Comparison of ENCODE assay signal across 17 mouse cellular contexts in genomic region chr19:34517197-34517596, GRCm38 (mm10). TPM values are rescaled to one million over a fixed set of nuclear protein-coding genes. Genes with fewer than 3 reads are reported as not detected.
DNase-seq lines count a peak whose midpoint lies in the region; ATAC-seq and TF ChIP-seq lines count a peak whose summit lies in the region.
"Had no signal": no experiment of that assay in that cellular context is flagged by ENCODE, and none has a peak within 500 bp of the region (broad histone marks: within the 10 kb centered on the region; RNA-seq: fewer than 3 reads in every experiment).

No protein-coding gene starts in this region.

- no peak for TF ChIP-seq POLR2A in kidney, adult 2 months (IDR thresholded peaks at IDR 0.05; ENCODE audit: low read depth, low read length)
- TF ChIP-seq POLR2A in small intestine, adult 2 months (IDR thresholded peaks at IDR 0.05; ENCODE audit: low read depth, low read length) = no peak

- peaks cover 46% of the 10 kb centered on the region for H3K4me1 ChIP-seq in kidney, adult 2 months (ENCODE audit: control insufficient read depth, insufficient read depth, low read length)
- no peaks in the 10 kb centered on the region for H3K4me1 ChIP-seq in midbrain, embryonic 11.5 days (ENCODE audit: control insufficient read depth, insufficient read depth, low read length)
- no peaks in the 10 kb centered on the region for H3K4me1 ChIP-seq in midbrain, embryonic 13.5 days (replicated peaks)
- H3K4me1 ChIP-seq in liver, embryonic 13.5 days (replicated peaks) = peaks cover 23% of the 10 kb centered on the region
- H3K4me1 ChIP-seq in small intestine, adult 2 months (ENCODE audit: control insufficient read depth, insufficient read depth, insufficient read length, low read length) = peaks cover 25% of the 10 kb centered on the region; the same call in 1 of the 2 replicates
- H3K4me1 ChIP-seq: embryonic facial prominence, embryonic 15.5 days; hindbrain, embryonic 13.5 days had no signal

- no peaks in the 10 kb centered on the region for H3K27me3 ChIP-seq in kidney, adult 2 months (replicated peaks; ENCODE audit: control insufficient read depth, insufficient read depth, low read length)
- H3K27me3 ChIP-seq in midbrain, embryonic 11.5 days (ENCODE audit: control insufficient read depth, insufficient read depth, low read length) = no peaks in the 10 kb centered on the region
- H3K27me3 ChIP-seq in midbrain, embryonic 13.5 days = no peaks in the 10 kb centered on the region
- no peaks in the 10 kb centered on the region for H3K27me3 ChIP-seq in liver, embryonic 13.5 days
- no peaks in the 10 kb centered on the region for H3K27me3 ChIP-seq in small intestine, adult 2 months (ENCODE audit: control insufficient read depth, insufficient read depth, low read length)
- H3K27me3 ChIP-seq: embryonic facial prominence, embryonic 15.5 days; hindbrain, embryonic 13.5 days; megakaryocyte, embryonic 14.5 days had no signal

- H3K9ac ChIP-seq in midbrain, embryonic 11.5 days (ENCODE audit: low read length) = no peak overlapping the region
- H3K9ac ChIP-seq in midbrain, embryonic 13.5 days (replicated peaks) = no peak overlapping the region
- H3K9ac ChIP-seq in liver, embryonic 13.5 days = no peak overlapping the region
- H3K9ac ChIP-seq: embryonic facial prominence, embryonic 15.5 days; hindbrain, embryonic 13.5 days had no signal

- H3K4me3 ChIP-seq in kidney, adult 2 months (ENCODE audit: insufficient read depth, low read depth, low read length) = no peak overlapping the region
- no peak overlapping the region for H3K4me3 ChIP-seq in midbrain, embryonic 11.5 days (ENCODE audit: low read depth, low read length)
- no peak overlapping the region for H3K4me3 ChIP-seq in midbrain, embryonic 13.5 days (replicated peaks)
- no peak overlapping the region for H3K4me3 ChIP-seq in liver, embryonic 13.5 days (replicated peaks)
- no peak overlapping the region for H3K4me3 ChIP-seq in small intestine, adult 2 months (ENCODE audit: low read depth, low read length)
- H3K4me3 ChIP-seq: embryonic facial prominence, embryonic 15.5 days; hindbrain, embryonic 13.5 days; megakaryocyte, embryonic 14.5 days had no signal

- ATAC-seq in midbrain, embryonic 11.5 days (ENCODE audit: low FRiP score) = no peak
- no peak for ATAC-seq in midbrain, embryonic 13.5 days
- ATAC-seq in liver, embryonic 13.5 days (ENCODE audit: low read depth) = 0 out of 2 replicates have a peak, but pooled peaks have one; percentile 47

- H3K36me3 ChIP-seq in kidney, adult 2 months (ENCODE audit: control insufficient read depth, insufficient read depth, low read length) = no peaks in the 10 kb centered on the region; the same call in 1 of the 2 replicates
- no peaks in the 10 kb centered on the region; the same call in 1 of the 2 replicates for H3K36me3 ChIP-seq in midbrain, embryonic 11.5 days (ENCODE audit: control insufficient read depth, insufficient read depth, low read length)
- H3K36me3 ChIP-seq in midbrain, embryonic 13.5 days = peaks cover 12% of the 10 kb centered on the region
- H3K36me3 ChIP-seq in liver, embryonic 13.5 days = peaks cover 15% of the 10 kb centered on the region; the same call in 1 of the 2 replicates
- H3K36me3 ChIP-seq in small intestine, adult 2 months (ENCODE audit: control insufficient read depth, insufficient read depth, low read length) = peaks cover 5% of the 10 kb centered on the region

- no peak overlapping the region for H3K4me2 ChIP-seq in midbrain, embryonic 11.5 days
- no peak overlapping the region for H3K4me2 ChIP-seq in midbrain, embryonic 13.5 days (replicated peaks)
- no peak overlapping the region for H3K4me2 ChIP-seq in liver, embryonic 13.5 days
- H3K4me2 ChIP-seq: embryonic facial prominence, embryonic 15.5 days; hindbrain, embryonic 13.5 days had no signal

- H3K9me3 ChIP-seq in midbrain, embryonic 11.5 days (ENCODE audit: control insufficient read depth, low read length) = no peaks in the 10 kb centered on the region
- no peaks in the 10 kb centered on the region for H3K9me3 ChIP-seq in midbrain, embryonic 13.5 days
- no peaks in the 10 kb centered on the region for H3K9me3 ChIP-seq in liver, embryonic 13.5 days (replicated peaks)
- H3K9me3 ChIP-seq: embryonic facial prominence, embryonic 15.5 days; hindbrain, embryonic 13.5 days; megakaryocyte, embryonic 14.5 days had no signal

- TF ChIP-seq CTCF in kidney, adult 2 months (conservative IDR thresholded peaks at IDR 0.05; ENCODE audit: insufficient read depth, insufficient read length, low read depth, low read length) = no peak
- no peak for TF ChIP-seq CTCF in small intestine, adult 2 months (IDR thresholded peaks at IDR 0.05; ENCODE audit: extremely low read depth, insufficient read length, insufficient replicate concordance, low read depth, low read length)

- H3K27ac ChIP-seq in kidney, adult 2 months (ENCODE audit: insufficient read depth, low read depth, low read length) = peak overlapping the region; percentile 75
- H3K27ac ChIP-seq in midbrain, embryonic 11.5 days (ENCODE audit: low read depth, low read length) = no peak overlapping the region
- no peak overlapping the region for H3K27ac ChIP-seq in midbrain, embryonic 13.5 days
- H3K27ac ChIP-seq in liver, embryonic 13.5 days = no peak overlapping the region
- peak overlapping the region; percentile 78 for H3K27ac ChIP-seq in small intestine, adult 2 months (ENCODE audit: insufficient read depth, low read depth, low read length)
- H3K27ac ChIP-seq: embryonic facial prominence, embryonic 15.5 days; hindbrain, embryonic 13.5 days had no signal

- peak; percentile 51 for DNase-seq in kidney, adult 2 months
- DNase-seq in kidney, adult 18-20 months = no peak
- DNase-seq in midbrain, embryonic 11.5 days (ENCODE audit: low spot score, missing footprints) = peak; percentile 23
- no peak for DNase-seq in liver, embryonic 13.5 days
- DNase-seq in ovary, postnatal 36 days (ENCODE audit: low spot score) = no peak
- no peak for DNase-seq in T-cell, adult 2 months (ENCODE audit: low spot score)
- DNase-seq: cerebellum, adult 9-11 months; gastrocnemius, postnatal 14 days; heart, postnatal 10 days; kidney, postnatal 4 days; right cerebral cortex, postnatal 25 days; thymus, postnatal 36 days had no signal

- WGBS in kidney, adult 2 months = 41% methylated on average over 3 of the region's 3 CpGs
- 88% methylated on average over 3 of the region's 3 CpGs for WGBS in midbrain, embryonic 11.5 days
- 91% methylated on average over 3 of the region's 3 CpGs for WGBS in midbrain, embryonic 13.5 days
- 73% methylated on average over 3 of the region's 3 CpGs for WGBS in liver, embryonic 13.5 days (ENCODE audit: insufficient replicate concordance)
- WGBS in small intestine, adult 2 months = 59% methylated on average over 3 of the region's 3 CpGs

RNA-seq across cellular contexts. Expression of gene Lipa, which starts 10.1 kb away (rescaled TPM):
- 210 and 240 TPM in 2 replicates for polyA plus RNA-seq in kidney, adult 2 months (2012; rRNA removed)
- polyA plus RNA-seq in midbrain, embryonic 11.5 days (2014; fragmentation: Nextera tagmentation; extraction: Ambion mirVana) = 28.7 and 31.4 TPM in 2 replicates
- polyA plus RNA-seq in midbrain, embryonic 13.5 days (2015; fragmentation: Nextera tagmentation; extraction: Ambion mirVana) = 21.2 and 22.4 TPM in 2 replicates
- 34.1 and 45.0 TPM in 2 replicates for polyA plus RNA-seq in liver, embryonic 13.5 days (2015; fragmentation: Nextera tagmentation; extraction: Ambion mirVana)
- 17.9 and 21.7 TPM in 2 replicates for polyA plus RNA-seq in small intestine, adult 2 months (2012; rRNA removed)

RNA-seq across cellular contexts. Expression of gene Ifit2, which starts 33.3 kb away (rescaled TPM):
- polyA plus RNA-seq in kidney, adult 2 months (2012; rRNA removed) = 3.4 and 4.0 TPM in 2 replicates
- 4.7 and 5.0 TPM in 2 replicates for polyA plus RNA-seq in midbrain, embryonic 11.5 days (2014; fragmentation: Nextera tagmentation; extraction: Ambion mirVana)
- 3.3 and 5.4 TPM in 2 replicates for polyA plus RNA-seq in midbrain, embryonic 13.5 days (2015; fragmentation: Nextera tagmentation; extraction: Ambion mirVana)
- 3.0 and 3.8 TPM in 2 replicates for polyA plus RNA-seq in liver, embryonic 13.5 days (2015; fragmentation: Nextera tagmentation; extraction: Ambion mirVana)
- 0.08 and 0.25 TPM in 2 replicates for polyA plus RNA-seq in small intestine, adult 2 months (2012; rRNA removed)

RNA-seq across cellular contexts. Expression of gene Ch25h, which starts 42.2 kb away (rescaled TPM):
- 7.8 and 11.3 TPM in 2 replicates for polyA plus RNA-seq in kidney, adult 2 months (2012; rRNA removed)
- polyA plus RNA-seq in midbrain, embryonic 11.5 days (2014; fragmentation: Nextera tagmentation; extraction: Ambion mirVana) = 0.61 and 0.66 TPM in 2 replicates
- 0.15 and 0.19 TPM in 2 replicates for polyA plus RNA-seq in midbrain, embryonic 13.5 days (2015; fragmentation: Nextera tagmentation; extraction: Ambion mirVana)
- 0.21 and 0.56 TPM in 2 replicates for polyA plus RNA-seq in liver, embryonic 13.5 days (2015; fragmentation: Nextera tagmentation; extraction: Ambion mirVana)
- polyA plus RNA-seq in small intestine, adult 2 months (2012; rRNA removed) = 6.6 and 7.6 TPM in 2 replicates

Comparison
In these comparisons a context has a peak if more than half of its experiments do, and no peak if none do; other contexts are left out.
1. DNase-seq: peak in kidney, adult 2 months (single experiment) and midbrain, embryonic 11.5 days (single experiment); none in kidney, adult 18-20 months (single experiment), liver, embryonic 13.5 days (single experiment), ovary, postnatal 36 days (single experiment) and T-cell, adult 2 months (single experiment).
2. H3K27ac ChIP-seq: peak in kidney, adult 2 months (single experiment) and small intestine, adult 2 months (single experiment); none in midbrain, embryonic 11.5 days (single experiment), midbrain, embryonic 13.5 days (single experiment) and liver, embryonic 13.5 days (single experiment).